Mouse (Mus musculus) heart, postnatal 0 days (tissue): ENCODE results near the gene Sohlh1. TPM values are rescaled to one million over a fixed set of nuclear protein-coding genes. Genes with fewer than 3 reads are reported as not detected.

Source experiments
- ATAC-seq: fragments of 200-750 bp; cut with Nextera tagmentation; 2 replicates; pipeline ENCODE4 v1.8.0; 2017; ENCODE audit warnings: low read depth, moderate number of reproducible peaks, moderate library complexity; ENCODE audit not compliant: insufficient read depth
- DNase-seq: peaks from one replicate; pipeline ENCODE4 v3.0.0-alpha.2; 2016; ENCODE audit warnings: low spot score
- H3K27ac ChIP-seq: fragments of 300-500 bp; sonication (generic); 2 replicates; pipeline ENCODE4 v1.5.1; 2014; ENCODE audit warnings: low read depth, mild to moderate bottlenecking
- H3K27me3 ChIP-seq: fragments of 300-500 bp; sonication (generic); 2 replicates; pipeline ENCODE4 v1.6.1; 2014; ENCODE audit warnings: low read length, mixed read lengths; ENCODE audit not compliant: control insufficient read depth, insufficient read depth
- H3K36me3 ChIP-seq: fragments of 300-500 bp; sonication (generic); replicated peaks from 2 replicates; pipeline ENCODE4 v1.6.1; 2014; ENCODE audit warnings: low read length, mixed read lengths; ENCODE audit not compliant: control insufficient read depth, insufficient read depth
- H3K4me1 ChIP-seq: fragments of 300-500 bp; sonication (generic); 2 replicates; pipeline ENCODE4 v1.6.1; 2014; ENCODE audit warnings: antibody characterized with exemption; ENCODE audit not compliant: control insufficient read depth, insufficient read depth
- H3K4me2 ChIP-seq: fragments of 300-500 bp; sonication (generic); 2 replicates; pipeline ENCODE4 v1.6.1; 2014; ENCODE audit warnings: low read depth, mild to moderate bottlenecking, low read length, moderate library complexity
- H3K4me3 ChIP-seq: fragments of 300-500 bp; sonication (generic); 2 replicates; pipeline ENCODE4 v1.5.1; 2014; ENCODE audit warnings: low read depth, low read length
- H3K9ac ChIP-seq: fragments of 300-500 bp; sonication (generic); replicated peaks from 2 replicates; pipeline ENCODE4 v1.6.1; 2014; ENCODE audit warnings: low read depth, low read length, mixed read lengths
- H3K9me3 ChIP-seq: fragments of 300-500 bp; sonication (generic); replicated peaks from 2 replicates; pipeline ENCODE4 v1.6.1; 2016; ENCODE audit warnings: low read length; ENCODE audit not compliant: control insufficient read depth
- CTCF ChIP-seq: IDR thresholded peaks from 2 replicates; pipeline ENCODE4 v1.5.1; 2016; ENCODE audit warnings: antibody characterized with exemption, control low read depth, low read depth
- EP300 ChIP-seq: IDR thresholded peaks from 2 replicates; pipeline ENCODE4 v1.6.1; 2016; ENCODE audit warnings: antibody characterized with exemption, low read depth
- WGBS: fragments of 180-500 bp; shearing (Covaris S2); extraction: QIAGEN DNeasy Blood & Tissue Kit; methylation state at CpG from one replicate; pipeline ENCODE4 v1.1.7; 2014; 5-methylcytosine and 5-hydroxymethylcytosine counted together
- polyA plus RNA-seq: library from polyadenylated mRNA; unstranded; fragments of >200 nt; fragmentation: Nextera tagmentation; extraction: Ambion mirVana; gene quantifications from 2 replicates; pipeline ENCODE4 v1.2.1, GENCODE M21; 2015
- total RNA-seq: library from RNA; depleted of rRNA; stranded (reverse); fragments of >200 nt; gene quantifications from 2 replicates; pipeline ENCODE4 v1.2.3, GENCODE M21; 2014; ENCODE audit warnings: low replicate concordance

The Sohlh1 gene
- total and polyA plus RNA-seq, 2 experiments from 2014 or later = not detected

DNA sequence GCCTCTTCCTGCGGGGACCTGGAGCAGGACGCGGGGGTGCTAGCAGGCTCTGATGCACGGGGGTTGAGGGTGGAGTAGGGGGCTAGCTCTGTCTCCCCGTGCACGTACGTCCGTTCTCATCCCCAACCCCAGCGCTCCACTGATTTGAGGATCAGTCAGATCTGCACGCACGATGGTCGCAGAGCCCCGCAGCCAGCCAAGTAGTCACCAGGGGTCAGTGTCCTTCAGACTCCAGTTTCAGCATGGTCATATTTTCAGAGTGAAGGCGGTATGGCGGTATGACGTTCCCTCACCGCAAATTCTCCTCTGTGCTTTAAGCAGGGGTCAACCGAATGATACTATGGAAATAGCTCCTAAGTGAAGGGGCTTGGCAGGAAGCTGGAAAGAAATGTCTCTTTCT is 17.2 kb upstream of the Sohlh1 start:
- Histone ChIP-seq H3K27ac (no peak overlapping the region), H3K27me3 (peaks cover 39% of the 10 kb centered on the region), H3K36me3 (no peaks in the 10 kb centered on the region), H3K9me3 (no peaks in the 10 kb centered on the region), H3K4me2 (peak overlapping the region; percentile 67), H3K9ac (no peak overlapping the region), H3K4me1 (peaks cover 4% of the 10 kb centered on the region), H3K4me3 (peak overlapping the region; percentile 39; the same call in 1 of the 2 replicates)
- DNase-seq (no peak), ATAC-seq (no peak)
- 7% methylated on average over 18 of the region's 18 CpGs for WGBS
- TF ChIP-seq EP300 (no peak), CTCF (no peak)

DNA sequence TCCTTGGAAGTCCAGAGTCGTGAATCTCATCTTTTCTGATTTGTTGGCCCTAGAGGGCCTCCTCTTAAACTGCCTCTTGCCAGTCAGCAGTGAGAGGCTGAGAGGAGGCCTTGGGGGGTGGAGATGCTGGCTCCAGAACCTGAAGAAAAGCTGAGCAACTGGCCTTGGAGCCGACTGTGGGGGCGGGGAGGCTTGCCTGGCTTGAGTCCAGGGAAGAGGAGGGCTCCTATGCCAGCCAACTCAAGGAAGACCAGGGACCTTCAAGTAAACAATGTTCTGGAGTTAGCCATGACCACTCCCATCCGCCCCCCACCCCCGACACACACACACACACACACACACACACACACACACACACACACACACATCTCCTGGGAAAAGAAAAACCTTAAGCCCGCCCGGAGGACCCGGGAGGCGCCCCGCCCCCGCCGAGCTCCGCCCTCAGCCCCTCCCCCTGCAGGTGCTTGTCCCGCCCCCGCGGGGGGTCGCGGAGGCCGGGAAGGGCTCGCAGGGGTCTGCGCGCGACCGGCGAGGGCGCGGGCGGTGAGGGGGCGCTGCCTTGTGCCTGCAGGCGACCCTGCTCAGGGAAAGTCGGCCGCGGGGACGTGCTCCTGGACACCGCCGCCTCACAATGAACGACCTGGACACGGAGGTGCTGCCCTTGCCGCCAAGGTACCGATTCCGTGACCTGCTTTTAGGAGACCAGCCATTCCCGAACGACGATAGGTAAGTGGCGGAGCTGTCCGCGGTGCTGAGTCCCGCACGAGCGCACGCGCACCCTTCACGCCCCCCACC is 16.5 kb upstream of the Sohlh1 start, which contains the start of gene Kcnt1:
Gene Kcnt1, plus strand, starts transcription at position 398 of the 795 bp plus-strand sequence.
- Histone ChIP-seq H3K27me3 (peaks cover 39% of the 10 kb centered on the region), H3K27ac (no peak within 1 kb of the TSS), H3K4me3 (peak within 1 kb of the TSS; percentile 39), H3K4me2 (peak within 1 kb of the TSS; percentile 67), H3K36me3 (no peaks in the 10 kb centered on the region), H3K9ac (no peak within 1 kb of the TSS), H3K9me3 (no peaks in the 10 kb centered on the region), H3K4me1 (peaks cover 4% of the 10 kb centered on the region)
- 1% methylated on average over 31 of the region's 53 CpGs for WGBS
- no peak for DNase-seq
- no peak for TF ChIP-seq EP300
- ATAC-seq = no peak

DNA sequence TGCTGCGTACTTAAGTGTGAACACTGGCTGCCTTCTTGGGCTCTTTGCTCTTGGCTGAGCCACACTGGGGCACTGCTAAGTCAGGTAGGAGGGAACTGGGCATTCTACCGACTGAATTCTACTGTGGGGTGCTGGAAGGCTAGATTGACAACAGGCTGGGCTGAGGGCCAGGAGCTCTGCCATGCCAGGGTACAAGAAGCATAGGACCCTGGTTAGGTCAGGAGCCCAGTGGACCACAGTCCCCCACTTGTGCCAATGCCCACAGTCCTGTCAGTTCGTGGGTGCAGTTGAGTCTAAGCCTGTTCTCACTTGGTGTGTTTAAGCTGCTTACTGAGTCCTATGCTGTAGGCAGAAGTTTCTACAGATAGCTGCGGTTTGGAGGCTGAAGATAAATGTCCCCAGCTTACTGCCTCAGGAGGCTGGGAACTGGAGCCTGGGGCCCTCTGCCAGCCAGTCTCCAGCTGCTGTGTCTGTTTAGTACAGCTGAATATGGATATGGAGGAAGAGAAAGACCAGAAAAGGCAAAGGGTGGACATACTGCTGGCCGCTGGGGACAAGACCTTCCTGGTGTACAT is 15.7 kb upstream of the Sohlh1 start:
- Histone ChIP-seq H3K4me2 (no peak overlapping the region), H3K9ac (no peak overlapping the region), H3K36me3 (no peaks in the 10 kb centered on the region), H3K27ac (no peak overlapping the region), H3K9me3 (no peaks in the 10 kb centered on the region), H3K4me3 (no peak overlapping the region), H3K4me1 (peaks cover 4% of the 10 kb centered on the region), H3K27me3 (peaks cover 39% of the 10 kb centered on the region)
- DNase-seq (no peak), ATAC-seq (no peak)
- 57% methylated on average over 5 of the region's 5 CpGs for WGBS
- TF ChIP-seq CTCF = no peak

DNA sequence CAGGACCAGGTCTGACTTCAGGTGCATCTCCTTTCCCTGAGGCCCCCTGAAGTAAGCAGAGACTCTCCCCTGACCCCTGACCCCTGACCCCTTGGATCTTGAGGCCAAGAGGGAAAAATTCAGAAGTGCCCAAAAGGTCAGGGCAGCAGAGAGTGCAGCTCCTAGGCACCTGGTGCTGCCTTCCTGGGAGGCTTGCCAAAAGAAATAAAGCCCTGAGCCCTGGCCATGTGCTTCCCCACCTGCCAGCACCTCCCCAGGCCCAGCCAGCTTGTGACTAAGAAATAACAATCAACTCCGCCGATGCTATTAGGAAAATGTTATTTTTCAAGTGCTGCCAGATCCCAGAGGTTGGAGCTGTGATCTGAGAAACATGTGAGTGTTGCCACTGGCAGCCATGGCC is 15.0 kb upstream of the Sohlh1 start:
- Histone ChIP-seq H3K36me3 (no peaks in the 10 kb centered on the region), H3K27ac (no peak overlapping the region), H3K4me1 (peaks cover 4% of the 10 kb centered on the region), H3K9me3 (no peaks in the 10 kb centered on the region), H3K4me3 (no peak overlapping the region), H3K27me3 (peaks cover 39% of the 10 kb centered on the region), H3K4me2 (no peak overlapping the region), H3K9ac (no peak overlapping the region)
- no peak for DNase-seq
- TF ChIP-seq CTCF (no peak), EP300 (no peak)
- ATAC-seq = no peak
- 65% methylated on average over 2 of the region's 2 CpGs for WGBS

DNA sequence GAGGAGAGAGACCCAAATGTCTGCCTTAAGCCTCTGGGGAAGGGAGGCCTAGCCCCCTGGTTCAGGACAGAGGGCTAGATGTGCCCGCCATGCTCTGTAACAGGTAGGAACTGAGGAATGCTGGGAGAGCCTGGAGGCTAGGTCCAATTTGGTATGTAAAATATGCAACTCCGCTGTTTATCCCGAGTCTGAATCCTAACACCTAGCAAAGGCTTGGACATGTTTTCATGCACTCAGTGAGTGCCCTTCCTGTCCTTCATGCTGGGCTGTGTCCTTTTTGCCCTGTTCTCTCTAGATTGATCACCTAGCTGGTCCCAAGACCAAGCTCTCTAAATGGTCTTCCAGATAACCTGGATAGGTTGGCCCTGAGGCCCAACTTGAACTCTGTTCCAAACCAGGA is 12.8 kb upstream of the Sohlh1 start:
- peaks cover 4% of the 10 kb centered on the region for H3K4me1 ChIP-seq
- no peaks in the 10 kb centered on the region for H3K36me3 ChIP-seq
- 69% methylated on average over 3 of the region's 3 CpGs for WGBS
- TF ChIP-seq CTCF = no peak
- TF ChIP-seq EP300 = no peak
- H3K27me3 ChIP-seq = peaks cover 31% of the 10 kb centered on the region
- H3K9ac ChIP-seq = no peak overlapping the region
- ATAC-seq (no peak), DNase-seq (no peak)
- H3K4me2 ChIP-seq = no peak overlapping the region
- H3K9me3 ChIP-seq = no peaks in the 10 kb centered on the region
- H3K4me3 ChIP-seq = no peak overlapping the region
- no peak overlapping the region for H3K27ac ChIP-seq
